Mouse (Mus musculus) embryonic fibroblast, embryonic 13.5 days (primary cell): ENCODE measurements around the gene Cnot4. TPM values are rescaled to one million over a fixed set of nuclear protein-coding genes. Genes with fewer than 3 reads are reported as not detected.
"Not testable (repeated sequence)": the region's sequence is repeated elsewhere in the genome, so short reads cannot be mapped to it uniquely, and the experiment has no call there.

Experiments used
- H3K27ac ChIP-seq: 2 replicates; pipeline ENCODE4 v1.5.1; 2012; ENCODE audit warnings: low read length, control low read depth, inconsistent platforms; ENCODE audit not compliant: insufficient read depth
- H3K4me1 ChIP-seq: 2 replicates; pipeline ENCODE4 v1.6.1; 2011; ENCODE audit warnings: low read length; ENCODE audit not compliant: control insufficient read depth, insufficient read depth
- H3K4me3 ChIP-seq: 2 replicates; pipeline ENCODE4 v1.5.1; 2011; ENCODE audit warnings: mild to moderate bottlenecking, control low read depth, low read length; ENCODE audit not compliant: insufficient read depth
- CTCF ChIP-seq: IDR thresholded peaks from 2 replicates; pipeline ENCODE4 v1.5.1; 2011; ENCODE audit warnings: mild to moderate bottlenecking, control low read depth, low read length, moderate library complexity, borderline replicate concordance; ENCODE audit not compliant: insufficient read depth
- POLR2A ChIP-seq: IDR thresholded peaks from 2 replicates; pipeline ENCODE4 v1.6.1; 2011; ENCODE audit warnings: low read depth, mild to moderate bottlenecking, control low read depth, low read length, moderate library complexity
- polyA plus RNA-seq: library from polyadenylated mRNA; stranded (reverse); fragments of >200 nt; gene quantifications from 2 replicates; pipeline ENCODE4 v1.2.4, GENCODE M21; 2011; ENCODE audit warnings: low read depth; ENCODE audit not compliant: missing spikeins, insufficient read length

Gene Cnot4
- 26.8 and 34.6 TPM in 2 replicates for polyA plus RNA-seq

DNA sequence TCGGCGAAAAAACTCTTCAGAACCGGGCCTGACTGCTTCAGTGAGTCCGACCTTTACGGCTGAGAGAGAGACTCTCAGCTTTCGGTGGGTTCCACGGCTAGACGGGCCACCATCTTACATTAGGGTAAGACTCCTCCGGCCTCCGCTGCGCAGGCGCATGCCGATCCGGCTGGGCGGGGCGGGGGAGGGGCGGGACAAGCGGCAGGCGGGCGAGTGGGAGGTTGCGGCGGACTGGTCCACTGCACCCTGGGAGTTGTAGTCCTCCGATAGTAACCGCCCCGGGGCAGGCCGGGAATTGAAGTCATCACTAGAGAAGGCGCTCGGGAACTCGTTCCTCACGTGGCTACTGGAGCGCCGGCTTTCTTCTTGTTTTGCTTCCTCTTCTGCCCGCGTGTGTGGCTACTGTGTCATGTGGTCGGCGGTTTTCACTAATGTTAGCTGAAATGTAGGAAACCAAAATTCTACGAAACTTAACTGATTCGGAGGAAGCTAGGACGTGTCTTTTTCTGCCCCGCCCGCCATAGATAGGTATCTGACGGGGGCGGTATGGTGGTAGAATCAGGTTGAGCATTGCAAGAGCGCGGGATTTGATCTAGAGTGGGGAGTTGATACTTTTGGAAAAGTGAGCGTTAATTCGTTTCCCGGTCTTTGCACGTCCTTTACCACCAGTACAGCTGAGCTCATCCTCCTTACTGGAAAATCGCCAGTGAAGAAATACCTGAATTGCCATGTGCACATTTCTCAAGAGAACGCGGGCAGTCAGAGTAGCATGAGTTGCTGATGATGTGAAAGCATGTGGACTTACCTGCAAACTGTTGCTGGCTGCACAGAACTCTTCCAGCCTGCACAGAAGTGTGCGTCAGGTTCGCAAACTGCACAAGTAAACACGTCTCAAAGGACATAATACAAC, at the start of gene Cnot4:
Gene Cnot4, minus strand, starts transcription at position 146 of the 910 bp plus-strand sequence.
- no peaks in the 10 kb centered on the region for H3K4me1 ChIP-seq
- TF ChIP-seq POLR2A (peak; percentile 95), CTCF (no peak)

DNA sequence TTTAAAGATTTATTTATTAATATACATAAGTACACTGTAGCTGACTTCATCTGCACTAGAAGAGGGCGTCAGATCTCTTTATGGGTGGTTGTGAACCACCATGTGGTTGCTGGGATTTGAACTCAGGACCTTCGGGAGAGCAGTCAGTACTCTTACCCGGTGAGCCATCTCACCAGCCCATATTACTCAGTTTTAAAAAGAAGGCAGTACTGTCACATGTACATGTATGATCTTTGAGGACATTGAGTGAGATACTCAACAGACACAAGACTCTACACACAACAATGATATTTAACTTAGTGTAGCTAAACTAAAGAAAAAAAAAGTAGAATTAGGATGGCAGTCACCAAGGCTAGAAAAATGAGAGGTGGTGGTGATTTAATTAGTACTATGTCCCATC, 45.8 kb upstream of the Cnot4 start:
- H3K27ac ChIP-seq, H3K4me1 ChIP-seq: not testable (repeated sequence)

More for the DNA sequence above, at the start of gene Cnot4:
- H3K27ac ChIP-seq = peak within 1 kb of the TSS; percentile 71
- peak within 1 kb of the TSS; percentile 86 for H3K4me3 ChIP-seq

DNA sequence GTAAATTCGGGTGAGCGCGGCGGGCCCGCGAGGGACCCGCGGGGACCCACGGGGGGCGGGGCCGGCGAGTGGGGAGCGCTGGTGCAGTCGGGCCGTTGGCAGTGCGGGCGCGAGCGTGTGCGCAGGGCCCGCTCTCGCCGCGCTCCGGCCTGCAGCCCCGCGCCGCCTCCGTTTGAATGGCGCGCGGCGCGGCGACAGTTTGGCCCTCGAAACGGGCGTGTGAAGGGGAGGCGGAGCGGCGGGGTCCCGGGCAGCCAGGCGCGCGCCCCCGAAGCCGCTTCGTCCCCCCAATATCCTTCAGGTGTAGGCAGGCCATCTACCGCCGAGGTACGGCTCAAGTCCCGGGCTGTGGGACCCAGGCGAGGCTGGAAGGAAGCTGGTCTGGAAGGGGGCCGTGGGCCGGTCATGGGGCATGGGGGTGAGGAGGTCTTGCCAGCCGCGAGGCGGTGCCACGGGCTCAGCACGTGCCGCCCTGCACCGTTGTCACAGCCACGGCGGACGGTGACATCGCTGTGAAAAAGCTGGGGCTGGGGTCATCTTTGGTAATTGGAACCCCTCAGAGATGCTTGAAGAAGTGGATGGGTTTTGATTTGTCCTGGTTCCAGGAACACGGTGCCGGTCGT, 44.2 kb upstream of the Cnot4 start:
- Histone ChIP-seq H3K4me1 (no peaks in the 10 kb centered on the region), H3K27ac (peak overlapping the region; percentile 69; the same call in 1 of the 2 replicates), H3K4me3 (peak overlapping the region; percentile 66)
- TF ChIP-seq CTCF = no peak
- no peak for TF ChIP-seq POLR2A

More for the DNA sequence above, 45.8 kb upstream of the Cnot4 start:
- not testable (repeated sequence) for H3K4me3 ChIP-seq

DNA sequence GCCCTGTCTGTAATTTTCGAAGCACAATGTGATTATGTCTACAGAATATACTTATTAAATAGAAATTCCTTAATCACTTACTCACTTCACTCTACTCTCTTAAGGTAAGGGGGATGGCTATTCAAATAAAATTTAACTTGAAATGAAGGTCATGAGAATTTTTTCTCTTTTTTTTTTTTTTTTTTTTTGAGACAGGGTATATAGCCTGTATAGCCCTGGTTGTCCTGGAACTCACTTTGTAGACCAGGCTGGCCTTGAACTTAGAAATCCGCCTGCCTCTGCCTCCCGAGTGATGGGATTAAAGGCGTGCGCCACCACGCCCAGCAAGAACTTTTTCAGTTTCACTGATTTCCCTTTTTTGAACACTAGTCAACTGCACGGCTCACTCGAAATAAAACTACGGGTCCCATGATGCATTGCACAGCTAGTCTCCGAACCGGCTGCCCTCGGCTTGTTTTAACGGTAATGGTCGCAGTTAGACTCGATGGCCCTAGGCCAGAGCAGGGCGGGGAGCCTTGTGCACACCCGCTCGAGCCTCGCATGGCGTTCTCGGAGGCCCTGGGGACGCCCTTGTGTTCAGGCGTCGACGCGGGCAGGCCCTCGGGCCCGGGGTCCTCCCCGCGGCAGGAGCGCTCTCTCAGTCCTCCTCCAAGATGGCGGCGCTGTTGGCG, 43.6 kb upstream of the Cnot4 start, which contains the start of gene Nup205:
Gene Nup205, plus strand, starts transcription at position 443 of the 671 bp plus-strand sequence.
- Histone ChIP-seq H3K4me3 (peak within 1 kb of the TSS; percentile 66), H3K4me1 (no peaks in the 10 kb centered on the region), H3K27ac (peak within 1 kb of the TSS; percentile 69)
- TF ChIP-seq CTCF (no peak), POLR2A (peak; percentile 49)

DNA sequence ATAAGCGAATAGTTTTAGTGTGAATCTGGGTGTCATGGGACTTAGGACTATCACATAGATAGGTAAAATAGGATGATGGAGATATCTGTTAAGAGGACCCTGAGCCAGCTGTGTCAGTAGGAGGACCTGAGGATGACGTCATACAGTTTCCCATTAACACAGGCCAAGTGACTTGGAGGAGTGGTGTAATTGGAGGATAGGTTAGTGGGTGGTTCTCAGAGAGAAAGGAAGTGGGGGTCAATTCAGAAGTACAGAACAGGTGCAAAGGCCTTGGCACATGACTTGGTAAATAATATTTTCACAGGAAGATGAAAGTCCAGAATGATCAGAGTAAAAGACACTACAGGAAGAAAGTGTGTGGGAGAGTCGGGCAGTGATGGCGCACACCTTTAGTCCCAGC, 39.7 kb upstream of the Cnot4 start:
- no peak overlapping the region for H3K4me3 ChIP-seq
- no peak overlapping the region for H3K27ac ChIP-seq
- no peak for TF ChIP-seq CTCF
- TF ChIP-seq POLR2A = no peak
- no peaks in the 10 kb centered on the region for H3K4me1 ChIP-seq

DNA sequence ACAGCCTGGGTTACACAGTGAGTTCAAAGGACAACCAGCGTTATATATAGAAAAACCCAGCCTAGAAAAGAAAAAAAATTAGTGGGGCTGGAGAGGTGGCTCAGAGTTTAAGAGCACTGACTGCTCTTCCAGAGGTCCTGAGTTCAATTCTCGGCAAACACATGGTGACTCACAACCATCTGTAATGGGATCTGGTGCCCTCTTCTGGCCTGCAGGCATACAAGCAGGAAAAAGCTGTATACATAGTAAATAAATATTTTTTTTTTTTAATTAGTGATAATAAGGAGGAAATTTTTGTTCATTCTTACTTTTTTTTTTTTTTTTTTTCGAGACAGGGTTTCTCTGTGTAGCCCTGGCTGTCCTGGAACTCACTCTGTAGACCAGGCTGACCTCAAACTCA, 38.5 kb upstream of the Cnot4 start:
- H3K4me1 ChIP-seq, H3K27ac ChIP-seq, H3K4me3 ChIP-seq: not testable (repeated sequence)

DNA sequence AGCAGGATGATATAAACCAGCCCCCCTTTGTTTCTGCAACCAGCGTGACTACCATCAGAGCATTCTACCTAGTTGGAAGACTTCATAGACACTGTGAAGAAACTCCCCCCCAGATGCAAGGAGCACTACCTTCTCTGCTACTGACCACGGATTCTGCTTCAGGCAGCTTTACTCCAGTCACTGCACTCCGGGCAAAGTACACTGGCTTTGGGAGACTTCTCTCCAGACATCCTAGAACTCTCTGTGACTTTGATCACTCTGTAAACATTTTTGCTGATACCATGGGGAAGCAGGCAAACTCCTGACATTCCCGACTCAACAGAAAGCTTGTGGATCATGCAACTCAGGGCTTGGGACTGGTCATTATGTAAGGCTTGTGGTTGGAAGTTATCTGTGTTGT, 35.7 kb upstream of the Cnot4 start:
- Histone ChIP-seq H3K4me1 (no peaks in the 10 kb centered on the region), H3K4me3 (no peak overlapping the region), H3K27ac (no peak overlapping the region)
- TF ChIP-seq CTCF (no peak), POLR2A (no peak)

DNA sequence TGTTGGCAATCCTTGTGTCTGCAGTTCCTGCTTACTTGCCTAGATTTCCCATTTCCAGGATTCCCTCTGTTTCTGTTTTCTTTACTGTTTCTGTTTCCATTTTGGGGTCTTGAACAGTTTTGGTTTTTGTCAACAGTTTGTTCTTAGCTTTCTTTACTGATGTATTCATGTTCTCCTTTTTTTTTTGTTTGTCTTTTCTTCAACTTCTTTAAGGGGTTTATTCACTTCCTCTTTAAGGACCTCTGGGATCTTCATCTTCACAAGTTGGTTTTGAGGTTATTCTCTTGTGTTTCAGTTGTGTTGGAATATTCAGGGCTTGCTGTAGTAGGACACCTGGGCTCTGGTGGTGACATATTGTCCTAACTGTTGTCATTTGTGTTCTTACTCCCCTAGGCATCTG, 21.0 kb upstream of the Cnot4 start:
- Histone ChIP-seq H3K4me1 (no peaks in the 10 kb centered on the region), H3K27ac (no peak overlapping the region)
- TF ChIP-seq CTCF (no peak), POLR2A (no peak)

DNA sequence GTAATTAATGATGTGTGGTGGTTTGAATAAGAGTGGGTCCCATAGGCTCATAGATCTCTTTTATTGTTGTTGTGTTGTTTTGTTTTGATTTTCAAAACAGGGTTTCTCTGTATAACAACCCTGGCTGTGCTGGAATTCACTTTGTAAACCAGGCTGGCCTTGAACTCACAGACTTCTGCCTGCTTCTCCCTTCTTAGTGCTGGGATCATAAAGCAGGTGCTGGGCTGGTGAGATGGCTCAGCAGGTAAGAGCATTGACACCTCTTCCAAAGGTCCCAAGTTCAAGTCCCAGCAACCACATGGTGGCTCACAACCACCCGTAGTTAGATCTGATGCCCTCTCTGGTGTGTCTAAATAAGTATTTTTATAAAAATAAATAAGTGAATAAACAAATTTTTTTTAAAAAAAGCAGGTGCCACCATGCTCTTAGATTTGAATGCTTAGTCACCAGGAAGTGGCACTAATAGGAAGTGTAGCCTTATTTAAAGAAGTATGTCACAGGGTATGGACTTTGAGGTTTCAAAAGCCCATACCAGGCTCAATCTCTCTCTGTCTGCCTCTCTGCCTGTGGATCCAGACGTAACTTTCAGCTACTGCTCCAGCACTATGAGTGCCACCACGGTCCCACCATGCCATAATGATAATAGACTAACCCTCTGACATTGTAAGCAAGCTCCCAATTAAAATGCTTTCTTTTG, 14.3 kb upstream of the Cnot4 start:
- TF ChIP-seq POLR2A (no peak), CTCF (no peak)
- Histone ChIP-seq H3K4me1 (no peaks in the 10 kb centered on the region), H3K27ac (no peak overlapping the region), H3K4me3 (no peak overlapping the region)

More for the DNA sequence above, 21.0 kb upstream of the Cnot4 start:
- H3K4me3 ChIP-seq = no peak overlapping the region
